Mouse (Mus musculus) forebrain, embryonic 16.5 days (tissue): ENCODE data around the gene E130208F15Rik. TPM values are rescaled to one million over a fixed set of nuclear protein-coding genes. Genes with fewer than 3 reads are reported as not detected.

ENCODE experiments used
- ATAC-seq: fragments of 200-750 bp; cut with Nextera tagmentation; 2 replicates; pipeline ENCODE4 v1.8.0; 2017; ENCODE audit warnings: mild to moderate bottlenecking, moderate library complexity
- H3K27ac ChIP-seq: fragments of 300-500 bp; sonication (generic); 2 replicates; pipeline ENCODE4 v1.5.1; 2014; ENCODE audit warnings: low read length, control low read depth
- H3K27me3 ChIP-seq: fragments of 300-500 bp; sonication (generic); replicated peaks from 2 replicates; pipeline ENCODE4 v1.6.1; 2014; ENCODE audit warnings: low read length; ENCODE audit not compliant: control insufficient read depth, insufficient read depth
- H3K36me3 ChIP-seq: fragments of 300-500 bp; sonication (generic); 2 replicates; pipeline ENCODE4 v1.6.1; 2014; ENCODE audit not compliant: control insufficient read depth, insufficient read depth
- H3K4me1 ChIP-seq: fragments of 300-500 bp; sonication (generic); replicated peaks from 2 replicates; pipeline ENCODE4 v1.6.1; 2014; ENCODE audit warnings: low read length; ENCODE audit not compliant: control insufficient read depth, insufficient read depth
- H3K4me2 ChIP-seq: fragments of 300-500 bp; sonication (generic); 2 replicates; pipeline ENCODE4 v1.6.1; 2014; ENCODE audit warnings: mild to moderate bottlenecking, low read length, control low read depth
- H3K4me3 ChIP-seq: fragments of 300-500 bp; sonication (generic); replicated peaks from 2 replicates; pipeline ENCODE4 v1.5.1; 2014; ENCODE audit warnings: mild to moderate bottlenecking, low read length, control low read depth
- H3K9ac ChIP-seq: fragments of 300-500 bp; sonication (generic); replicated peaks from 2 replicates; pipeline ENCODE4 v1.6.1; 2014; ENCODE audit warnings: low read depth, low read length, control low read depth
- H3K9me3 ChIP-seq: fragments of 300-500 bp; sonication (generic); 2 replicates; pipeline ENCODE4 v1.6.1; 2016; ENCODE audit warnings: low read length; ENCODE audit not compliant: control insufficient read depth
- whole genome bisulfite sequencing: fragments of 180-500 bp; shearing (Covaris S2); extraction: QIAGEN DNeasy Blood & Tissue Kit; methylation state at CpG from one replicate; pipeline ENCODE4 v1.1.7; 2014; 5-methylcytosine and 5-hydroxymethylcytosine counted together
- polyA plus RNA-seq: library from polyadenylated mRNA; unstranded; fragments of >200 nt; fragmentation: Nextera tagmentation; extraction: Ambion mirVana; gene quantifications from 2 replicates; pipeline ENCODE4 v1.2.1, GENCODE M21; 2015

Gene E130208F15Rik
- polyA plus RNA-seq, 1 experiment from 2014 or later, result not detected

DNA sequence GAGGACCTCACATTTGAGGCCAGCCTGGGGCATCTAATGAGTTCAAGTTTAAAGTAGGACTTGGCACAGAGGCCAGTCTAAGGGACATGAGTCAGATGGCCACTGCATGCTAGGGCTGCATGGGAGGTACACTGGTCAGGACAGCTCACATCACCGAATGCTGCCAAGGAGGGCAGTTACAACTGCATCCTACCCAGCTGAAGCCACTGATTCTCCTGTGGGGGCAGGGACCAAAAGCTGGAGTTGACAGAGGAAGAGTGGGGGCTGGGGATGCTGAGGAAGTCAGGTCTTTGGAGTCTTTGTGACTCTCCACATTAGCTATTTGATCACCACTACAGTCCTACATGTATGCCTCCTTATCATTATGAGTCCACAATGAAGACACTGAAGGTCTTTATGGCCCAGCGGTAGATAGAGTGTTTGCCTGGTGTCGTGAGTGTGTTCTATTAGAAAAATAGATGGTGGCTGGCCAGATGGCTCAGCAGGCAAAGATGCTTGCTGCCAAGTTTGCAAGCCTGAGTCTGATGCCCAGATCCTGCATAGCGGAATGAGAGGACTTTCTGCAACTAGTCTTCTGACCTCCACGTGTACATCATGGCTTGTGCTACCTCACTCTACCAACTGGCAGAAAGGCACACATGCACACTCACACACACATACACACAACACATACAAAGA lies 18.0 kb downstream of the E130208F15Rik start:
- Histone ChIP-seq H3K9ac (no peak overlapping the region), H3K4me3 (no peak overlapping the region), H3K9me3 (no peaks in the 10 kb centered on the region), H3K27me3 (peaks cover 3% of the 10 kb centered on the region; the same call in 1 of the 2 replicates), H3K36me3 (no peaks in the 10 kb centered on the region), H3K4me1 (peaks cover 14% of the 10 kb centered on the region), H3K27ac (no peak overlapping the region), H3K4me2 (no peak overlapping the region)
- no peak for ATAC-seq
- WGBS, result 57% methylated on average over 5 of the region's 5 CpGs

DNA sequence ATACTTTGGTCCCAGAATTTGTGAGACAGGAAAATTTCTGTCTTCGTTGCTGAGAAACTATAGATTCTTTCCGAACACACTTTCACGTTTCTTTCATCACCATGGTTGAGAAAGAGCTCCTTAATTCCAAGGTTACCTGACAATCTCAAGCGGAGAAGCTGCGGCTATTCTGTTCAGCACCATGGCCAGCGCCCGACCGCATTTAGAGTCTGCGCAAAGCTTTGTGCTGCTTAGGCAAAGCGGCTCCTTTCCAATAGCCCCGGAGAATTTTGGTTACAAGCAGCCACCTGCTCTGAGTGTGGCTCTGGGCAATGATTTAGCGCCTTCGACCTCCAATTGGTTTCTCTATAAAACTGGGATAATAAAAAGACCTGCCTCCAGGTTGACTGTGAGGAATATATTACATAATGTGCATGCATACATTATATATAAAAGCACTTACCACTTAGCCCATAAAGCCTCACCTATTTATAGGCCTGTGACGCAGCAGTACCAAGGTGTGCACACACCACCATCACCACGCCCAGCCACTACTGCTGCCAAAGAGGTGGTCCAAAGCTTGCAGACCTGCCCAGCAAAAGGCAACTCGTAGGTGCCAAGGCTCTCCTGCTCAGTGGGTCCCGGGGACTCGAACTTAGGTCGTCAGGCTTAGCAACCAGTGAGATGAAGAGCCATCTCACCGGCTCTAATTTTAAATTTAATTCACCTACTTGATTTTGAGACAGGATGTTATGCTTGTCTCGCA lies 25.3 kb downstream of the E130208F15Rik start:
- Histone ChIP-seq H3K9me3 (no peaks in the 10 kb centered on the region), H3K4me1 (0 out of 2 replicates have a peak, but pooled peaks cover 2% of the 10 kb centered on the region), H3K27ac (no peak overlapping the region), H3K36me3 (no peaks in the 10 kb centered on the region), H3K4me3 (no peak overlapping the region), H3K27me3 (peaks cover 21% of the 10 kb centered on the region), H3K4me2 (no peak overlapping the region), H3K9ac (no peak overlapping the region)
- ATAC-seq, result no peak
- 28% methylated on average over 21 of the region's 21 CpGs for WGBS

DNA sequence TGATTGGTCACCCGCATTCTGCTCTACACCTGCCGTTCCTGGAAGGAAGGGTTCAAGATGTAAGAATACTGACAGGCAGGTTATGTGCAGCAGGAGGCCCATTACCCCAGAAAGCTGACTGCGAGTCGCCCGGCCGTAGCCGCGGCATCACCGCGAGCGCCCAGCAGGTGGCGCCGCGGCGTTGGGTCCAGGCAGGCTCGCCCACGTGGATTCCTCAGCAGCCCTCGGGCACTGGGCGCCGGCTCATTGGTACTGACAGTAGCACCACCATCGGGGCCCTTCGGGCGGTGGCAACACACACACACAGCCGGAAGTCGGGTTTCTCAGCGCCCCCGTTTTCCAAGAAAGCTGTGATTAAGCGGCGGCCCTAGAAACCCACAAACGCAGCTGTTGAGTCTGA lies 26.3 kb downstream of the E130208F15Rik start:
- peaks cover 18% of the 10 kb centered on the region for H3K27me3 ChIP-seq
- peak overlapping the region; percentile 18; the same call in 1 of the 2 replicates for H3K4me3 ChIP-seq
- no peak overlapping the region for H3K27ac ChIP-seq
- H3K4me1 ChIP-seq, result 0 out of 2 replicates have a peak, but pooled peaks cover 2% of the 10 kb centered on the region
- no peaks in the 10 kb centered on the region for H3K9me3 ChIP-seq
- peak overlapping the region; percentile 42 for H3K4me2 ChIP-seq
- 2% methylated on average over 30 of the region's 30 CpGs for WGBS
- no peaks in the 10 kb centered on the region for H3K36me3 ChIP-seq
- 0 out of 2 replicates have a peak overlapping the region, but pooled peaks have one; percentile 9 for H3K9ac ChIP-seq
- peak; percentile 65; the same call in 1 of the 2 replicates for ATAC-seq

DNA sequence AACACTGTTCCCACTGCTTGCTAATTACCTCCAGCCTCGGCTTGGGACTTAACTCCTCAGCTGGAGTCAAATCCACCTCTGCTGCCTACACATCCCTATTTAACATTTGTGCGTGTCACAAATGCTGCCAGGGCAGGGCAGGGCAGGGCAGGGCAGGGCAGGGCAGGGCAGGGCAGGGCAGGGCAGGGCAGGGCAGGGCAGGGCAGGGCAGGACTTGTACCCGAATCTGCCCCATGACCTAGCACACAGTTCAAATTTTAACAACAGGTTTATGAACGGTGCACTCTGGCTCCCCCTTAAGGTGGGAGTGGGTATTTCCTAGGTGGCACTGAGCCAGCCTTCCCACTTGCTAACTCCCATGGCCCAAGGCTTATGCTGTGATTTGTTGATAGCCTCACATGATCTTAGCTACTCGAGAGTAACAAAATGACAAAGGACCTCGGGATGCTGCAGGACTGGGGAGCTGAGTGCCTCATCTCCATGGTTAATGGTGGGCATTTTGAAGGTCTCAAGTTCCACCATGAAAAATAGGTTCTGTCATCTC lies 31.8 kb downstream of the E130208F15Rik start:
- Histone ChIP-seq H3K9ac (no peak overlapping the region), H3K27ac (no peak overlapping the region), H3K9me3 (no peaks in the 10 kb centered on the region), H3K36me3 (peaks cover 6% of the 10 kb centered on the region; the same call in 1 of the 2 replicates), H3K4me3 (no peak overlapping the region), H3K4me1 (peaks cover 10% of the 10 kb centered on the region; the same call in 1 of the 2 replicates), H3K4me2 (no peak overlapping the region), H3K27me3 (peaks cover 4% of the 10 kb centered on the region; the same call in 1 of the 2 replicates)
- 15% methylated on average over 6 of the region's 6 CpGs for WGBS
- ATAC-seq, result peak; percentile 65; the same call in 1 of the 2 replicates

DNA sequence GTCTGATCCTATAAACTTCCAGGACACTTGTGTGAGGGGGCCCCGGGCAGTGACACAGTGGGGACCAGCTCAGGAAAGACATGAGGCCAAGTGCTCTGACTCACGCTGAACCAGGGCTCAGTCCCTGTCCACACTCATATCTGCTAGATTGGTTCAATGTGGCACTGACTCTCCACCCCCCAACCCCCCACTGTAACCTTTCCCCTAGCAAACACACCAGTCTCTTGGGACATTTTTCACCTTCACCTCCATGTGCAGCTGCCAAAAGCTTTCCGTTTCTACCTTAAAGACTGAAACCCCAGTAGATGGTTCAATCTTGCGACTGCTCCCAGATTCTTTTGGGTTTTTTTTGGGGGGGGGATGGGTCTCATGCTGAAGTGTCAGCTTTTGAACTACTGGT lies 32.5 kb downstream of the E130208F15Rik start:
- WGBS, result 79% methylated on average over 4 of the region's 4 CpGs
- Histone ChIP-seq H3K36me3 (peaks cover 6% of the 10 kb centered on the region), H3K27me3 (peaks cover 4% of the 10 kb centered on the region; the same call in 1 of the 2 replicates), H3K4me2 (no peak overlapping the region), H3K27ac (no peak overlapping the region), H3K4me1 (peaks cover 13% of the 10 kb centered on the region), H3K4me3 (no peak overlapping the region), H3K9ac (no peak overlapping the region), H3K9me3 (no peaks in the 10 kb centered on the region)
- no peak for ATAC-seq

DNA sequence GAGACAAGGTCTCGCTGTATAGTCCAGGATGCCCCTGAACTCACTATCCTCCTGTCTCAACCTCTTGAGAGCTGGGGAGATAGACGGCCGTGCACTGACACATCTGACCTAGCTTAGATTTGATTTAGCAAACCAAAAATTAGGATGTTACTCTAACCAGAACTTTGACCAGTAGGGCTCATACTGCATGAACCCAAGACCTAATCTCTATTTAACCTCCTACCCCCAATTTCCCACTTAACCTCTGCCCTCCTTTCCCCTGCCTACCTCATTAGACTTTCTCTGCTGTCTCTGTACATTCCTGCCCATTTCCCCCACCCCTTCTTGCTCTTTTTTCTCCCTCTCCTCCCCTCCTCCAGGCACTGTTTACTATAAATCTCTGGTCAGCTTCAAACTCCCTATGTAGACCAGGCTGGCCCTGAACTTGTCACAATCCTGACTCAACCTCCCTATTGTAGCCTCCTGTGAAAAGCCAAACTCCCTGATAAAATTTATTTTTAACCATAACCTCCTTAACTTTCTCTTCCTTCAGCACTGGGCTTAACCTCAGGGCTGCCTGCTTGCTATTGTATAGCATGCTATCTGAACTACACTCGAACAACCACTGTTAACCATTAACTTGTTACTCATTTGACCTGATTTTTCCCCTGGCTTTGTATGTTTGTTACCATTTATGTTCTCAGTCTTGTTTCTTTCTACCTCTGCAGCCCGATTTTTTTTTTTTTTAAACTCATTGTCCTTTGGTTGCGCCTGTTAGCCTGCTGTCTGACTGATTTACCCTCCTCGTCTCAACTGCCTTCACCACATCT lies 37.0 kb downstream of the E130208F15Rik start:
- no peaks in the 10 kb centered on the region for H3K27me3 ChIP-seq
- no peak overlapping the region for H3K27ac ChIP-seq
- peaks cover 15% of the 10 kb centered on the region for H3K36me3 ChIP-seq
- WGBS, result 77% methylated on average over 7 of the region's 7 CpGs
- 0 out of 2 replicates have a peak overlapping the region, but pooled peaks have one; percentile 15 for H3K9ac ChIP-seq
- peaks cover 40% of the 10 kb centered on the region for H3K4me1 ChIP-seq
- H3K4me2 ChIP-seq, result no peak overlapping the region
- no peak overlapping the region for H3K4me3 ChIP-seq
- ATAC-seq, result no peak
- H3K9me3 ChIP-seq, result no peaks in the 10 kb centered on the region

DNA sequence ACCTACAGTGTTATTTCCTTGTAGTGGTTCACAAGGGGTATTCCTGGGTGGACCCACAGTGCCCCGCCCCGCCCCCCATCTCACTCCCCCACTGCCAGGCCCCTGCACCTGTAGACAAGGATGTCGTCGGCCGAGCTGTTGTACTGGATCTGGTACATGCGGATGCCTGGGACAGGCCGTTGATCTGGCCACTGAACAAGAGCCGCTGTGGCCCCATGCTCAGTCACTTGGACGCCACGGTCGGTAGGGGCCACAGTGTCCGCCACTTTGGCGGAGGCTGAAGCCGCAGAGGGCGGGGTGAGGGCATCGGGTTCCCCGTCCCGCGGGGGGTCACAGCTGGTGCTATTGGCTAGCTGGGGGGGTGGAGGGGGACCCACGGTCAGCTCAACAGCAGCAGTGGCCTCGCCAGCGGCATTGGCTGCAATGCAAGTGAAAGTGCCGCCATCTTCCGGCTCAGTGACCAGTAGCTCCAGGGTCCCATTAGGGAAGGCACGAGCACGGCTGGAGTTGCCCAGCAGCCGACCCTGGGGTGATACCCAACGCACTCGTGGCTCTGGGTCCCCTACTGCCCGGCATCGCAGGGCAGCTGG lies 37.8 kb downstream of the E130208F15Rik start:
- Histone ChIP-seq H3K4me3 (no peak overlapping the region), H3K4me2 (no peak overlapping the region), H3K27me3 (no peaks in the 10 kb centered on the region), H3K9me3 (no peaks in the 10 kb centered on the region), H3K4me1 (peaks cover 42% of the 10 kb centered on the region), H3K36me3 (peaks cover 15% of the 10 kb centered on the region), H3K9ac (no peak overlapping the region), H3K27ac (no peak overlapping the region)
- no peak for ATAC-seq
- WGBS, result 92% methylated on average over 31 of the region's 31 CpGs

DNA sequence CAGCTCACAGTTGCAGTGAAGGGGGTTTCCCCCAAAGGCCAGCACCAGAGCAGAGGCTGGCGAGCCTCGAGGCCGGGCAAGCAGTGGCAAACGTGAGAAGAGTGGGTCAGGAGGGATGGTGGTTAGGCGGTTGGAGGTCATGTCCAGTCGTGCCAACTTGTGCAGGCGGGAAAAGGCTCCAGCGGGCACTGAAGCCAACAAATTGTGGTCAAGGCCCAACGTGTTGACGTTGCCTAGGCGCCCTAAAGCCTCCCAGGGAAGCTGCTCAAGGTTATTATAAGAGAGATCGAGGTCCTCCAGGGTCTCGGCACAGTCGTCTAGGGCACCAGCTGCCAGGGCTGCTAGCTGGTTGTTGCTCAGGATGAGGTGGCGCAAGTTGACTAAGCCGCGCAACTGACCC lies 38.5 kb downstream of the E130208F15Rik start:
- 95% methylated on average over 17 of the region's 17 CpGs for WGBS
- peaks cover 15% of the 10 kb centered on the region for H3K36me3 ChIP-seq
- H3K9ac ChIP-seq, result no peak overlapping the region
- H3K27ac ChIP-seq, result no peak overlapping the region
- peaks cover 42% of the 10 kb centered on the region for H3K4me1 ChIP-seq
- H3K27me3 ChIP-seq, result no peaks in the 10 kb centered on the region
- no peak for ATAC-seq
- no peaks in the 10 kb centered on the region for H3K9me3 ChIP-seq
- H3K4me3 ChIP-seq, result no peak overlapping the region
- no peak overlapping the region for H3K4me2 ChIP-seq
